Mouse (Mus musculus): Measurements from ENCODE around the gene Rer1.

Gene Rer1

GRCm38 (mm10) chr4:155034202-155034601 lies 52.0 kb downstream of the Rer1 start:
- in situ Hi-C loops (cut with MboI, MseI): no loop called here

- in situ Hi-C loops (cut with MboI, MseI): no loop called here
Observed at GRCm38 (mm10) chr4:155033115-155033514, 53.1 kb downstream of the Rer1 start.

- in situ Hi-C loops (cut with MboI, MseI): no loop called here
Observed at GRCm38 (mm10) chr4:155024170-155025010, 61.8 kb downstream of the Rer1 start.

All from T-helper 17 cell (primary cell).